ENCODE assay signal across 8 mouse cellular contexts in the genomic region with DNA sequence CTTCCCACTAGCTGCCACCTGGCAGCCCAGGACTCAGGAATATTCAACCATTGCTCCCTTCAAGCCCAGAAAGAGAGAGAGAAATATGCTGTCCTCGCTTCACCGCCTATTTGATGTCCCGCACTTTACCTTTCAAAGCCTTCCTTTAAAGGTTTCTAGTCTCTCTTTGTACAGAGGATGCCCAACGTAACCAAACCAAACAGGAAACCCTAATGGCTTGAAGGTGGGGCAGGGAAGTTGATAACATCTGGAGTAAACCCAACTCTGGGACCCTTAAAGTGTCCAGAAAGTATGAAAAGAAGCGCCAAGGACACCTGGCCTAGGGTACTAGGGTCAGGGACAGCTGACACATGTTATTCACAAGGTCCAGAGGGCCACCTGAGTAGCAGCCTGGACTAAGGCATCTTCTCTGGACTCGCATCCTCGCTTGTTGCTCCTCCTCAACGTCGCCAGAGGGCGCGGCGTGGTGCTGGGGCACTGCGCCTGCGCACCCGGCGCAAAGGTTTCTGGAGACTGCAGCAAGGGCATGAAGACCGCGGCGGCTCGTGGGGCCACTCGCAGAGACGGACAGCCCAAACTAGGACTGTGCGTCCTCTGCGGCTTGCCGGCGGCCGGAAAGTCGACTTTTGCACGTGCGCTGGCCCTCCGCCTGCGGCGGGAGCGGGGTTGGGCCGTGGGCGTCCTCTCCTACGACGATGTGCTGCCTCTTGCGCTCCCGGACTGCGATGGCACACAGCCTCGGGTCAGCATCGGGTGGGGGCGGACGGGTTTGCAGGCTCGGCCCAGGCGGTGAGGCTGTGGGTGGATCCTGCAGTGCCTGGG. TPM values are rescaled to one million over a fixed set of nuclear protein-coding genes. Genes with fewer than 3 reads are reported as not detected.
DNase-seq lines count a peak whose midpoint lies in the region; ATAC-seq and TF ChIP-seq lines count a peak whose summit lies in the region.

A gene (plus strand): TSS at position 494 of the 822 bp plus-strand sequence.

- peaks cover 2 to 15% of the 10 kb centered on the region in 2 experiments; a peak in 3 of 4 replicates for H3K4me1 ChIP-seq in CH12.LX (ENCODE audit: control insufficient read depth in 1 of 2, insufficient read depth in 2 of 2)
- no peaks in the 10 kb centered on the region for H3K4me1 ChIP-seq in forebrain, embryonic 11.5 days (replicated peaks; ENCODE audit: control insufficient read depth, insufficient read depth, low read length)
- H3K4me1 ChIP-seq in heart, embryonic 16.5 days (ENCODE audit: control insufficient read depth, insufficient read depth, low read length), result peaks cover 9% of the 10 kb centered on the region
- peaks cover 24% of the 10 kb centered on the region for H3K4me1 ChIP-seq in liver, embryonic 15.5 days (replicated peaks)
- H3K4me1 ChIP-seq in neural tube, embryonic 12.5 days, result no peaks in the 10 kb centered on the region

- dilution Hi-C loops in CH12.LX (cut with MboI; ENCODE audit: extremely low pct_ligation_motif_present, extremely low pct_unique_long_range_greater_than_20kb, low sequenced_read_pairs), result no loop called here

- H3K9ac ChIP-seq in CH12.LX (ENCODE audit: insufficient read depth, low read depth), result peak within 1 kb of the TSS; percentile 70
- peak within 1 kb of the TSS; percentile 96 for H3K9ac ChIP-seq in forebrain, embryonic 11.5 days (ENCODE audit: low read length)
- H3K9ac ChIP-seq in heart, embryonic 16.5 days (ENCODE audit: low read length), result peak within 1 kb of the TSS; percentile 95
- peak within 1 kb of the TSS; percentile 78 for H3K9ac ChIP-seq in liver, embryonic 15.5 days
- peak within 1 kb of the TSS; percentile 91 for H3K9ac ChIP-seq in neural tube, embryonic 12.5 days

- TF ChIP-seq EP300 in CH12.LX (IDR thresholded peaks at IDR 0.05; ENCODE audit: low read length), result no peak

- peak; percentile 83 for DNase-seq in CH12.LX (ENCODE audit: extremely low read depth)
- DNase-seq in c-Kit-positive CD71-positive TER-119-negative erythroid progenitor cells, embryonic 14.5 days (ENCODE audit: low read depth), result peak; percentile 83
- peak; percentile 94 for DNase-seq in forebrain, embryonic 11.5 days (ENCODE audit: low spot score)
- peak; percentile 90 to 93 for DNase-seq in kidney, postnatal 36 days
- DNase-seq in telencephalon, adult 2 months (ENCODE audit: low read depth, low spot score), result peak; percentile 81

- no peak; the same call in 1 of the 2 replicates for TF ChIP-seq RAD21 in CH12.LX (IDR thresholded peaks at IDR 0.05; ENCODE audit: low read depth, low read length)

- no peaks in the 10 kb centered on the region for H3K79me2 ChIP-seq in CH12.LX (replicated peaks; ENCODE audit: control insufficient read depth, extremely low read depth, insufficient read depth, poor library complexity, severe bottlenecking)

- H3K4me2 ChIP-seq in CH12.LX (ENCODE audit: insufficient read depth, low read depth, poor library complexity, severe bottlenecking), result peak within 1 kb of the TSS; percentile 55
- H3K4me2 ChIP-seq in forebrain, embryonic 11.5 days (ENCODE audit: low read depth, low read length, severe bottlenecking), result peak within 1 kb of the TSS; percentile 82
- H3K4me2 ChIP-seq in heart, embryonic 16.5 days (ENCODE audit: low read depth, low read length), result peak within 1 kb of the TSS; percentile 78
- H3K4me2 ChIP-seq in liver, embryonic 15.5 days, result peak within 1 kb of the TSS; percentile 97
- H3K4me2 ChIP-seq in neural tube, embryonic 12.5 days (replicated peaks), result peak within 1 kb of the TSS; percentile 83

- peak within 1 kb of the TSS; percentile 61 to 88 (median 79) for H3K4me3 ChIP-seq in CH12.LX (replicated peaks in 1 of 3; ENCODE audit: low read depth in 2 of 3, low read length in 2 of 3, poor library complexity in 1 of 3)
- H3K4me3 ChIP-seq in forebrain, embryonic 11.5 days (ENCODE audit: low read depth, low read length), result peak within 1 kb of the TSS; percentile 73
- H3K4me3 ChIP-seq in heart, embryonic 16.5 days (ENCODE audit: low read length), result peak within 1 kb of the TSS; percentile 86
- H3K4me3 ChIP-seq in liver, embryonic 15.5 days (replicated peaks), result peak within 1 kb of the TSS; percentile 84
- peak within 1 kb of the TSS; percentile 69 for H3K4me3 ChIP-seq in neural tube, embryonic 12.5 days

- peak; percentile 95 for ATAC-seq in forebrain, embryonic 11.5 days (replicated peaks; ENCODE audit: low FRiP score)
- peak; percentile 96 for ATAC-seq in heart, embryonic 16.5 days (replicated peaks; ENCODE audit: extremely low read depth, insufficient read depth, low FRiP score)
- ATAC-seq in liver, embryonic 15.5 days (ENCODE audit: insufficient read depth), result peak; percentile 95
- peak; percentile 96 for ATAC-seq in neural tube, embryonic 12.5 days (ENCODE audit: low FRiP score, low read depth)

- no peaks in the 10 kb centered on the region for H3K9me3 ChIP-seq in CH12.LX (replicated peaks; ENCODE audit: low read length)
- no peaks in the 10 kb centered on the region for H3K9me3 ChIP-seq in forebrain, embryonic 11.5 days (ENCODE audit: control insufficient read depth, low read length)
- H3K9me3 ChIP-seq in heart, embryonic 16.5 days (replicated peaks; ENCODE audit: control insufficient read depth, low read length), result no peaks in the 10 kb centered on the region
- no peaks in the 10 kb centered on the region for H3K9me3 ChIP-seq in liver, embryonic 15.5 days (replicated peaks)
- H3K9me3 ChIP-seq in neural tube, embryonic 12.5 days, result no peaks in the 10 kb centered on the region

- peaks cover 7% of the 10 kb centered on the region for H3K27me3 ChIP-seq in CH12.LX (replicated peaks)
- H3K27me3 ChIP-seq in forebrain, embryonic 11.5 days (ENCODE audit: control insufficient read depth, insufficient read depth, low read length), result no peaks in the 10 kb centered on the region
- H3K27me3 ChIP-seq in heart, embryonic 16.5 days (ENCODE audit: control insufficient read depth, insufficient read depth, low read length), result no peaks in the 10 kb centered on the region
- peaks cover 7% of the 10 kb centered on the region for H3K27me3 ChIP-seq in liver, embryonic 15.5 days
- no peaks in the 10 kb centered on the region for H3K27me3 ChIP-seq in neural tube, embryonic 12.5 days (replicated peaks)

- peak; percentile 95 for TF ChIP-seq POLR2A in CH12.LX (IDR thresholded peaks at IDR 0.05; ENCODE audit: low read depth, low read length)

- peaks cover 0 to 16% of the 10 kb centered on the region in 2 experiments for H3K36me3 ChIP-seq in CH12.LX (replicated peaks in 1 of 2; ENCODE audit: control insufficient read depth in 1 of 2, insufficient read depth in 1 of 2, low read length in 1 of 2)
- no peaks in the 10 kb centered on the region; the same call in 1 of the 2 replicates for H3K36me3 ChIP-seq in forebrain, embryonic 11.5 days (ENCODE audit: control insufficient read depth, insufficient read depth, low read length)
- H3K36me3 ChIP-seq in heart, embryonic 16.5 days (ENCODE audit: control insufficient read depth, insufficient read depth), result 0 out of 2 replicates have a peak, but pooled peaks cover 2% of the 10 kb centered on the region
- no peaks in the 10 kb centered on the region for H3K36me3 ChIP-seq in liver, embryonic 15.5 days (replicated peaks)
- H3K36me3 ChIP-seq in neural tube, embryonic 12.5 days, result peaks cover 6% of the 10 kb centered on the region; the same call in 1 of the 2 replicates

- TF ChIP-seq CTCF in CH12.LX (conservative IDR thresholded peaks at IDR 0.05 in 1 of 2, IDR thresholded peaks at IDR 0.05 in 1 of 2; ENCODE audit: low read depth in 2 of 2, low read length in 2 of 2), result peak; percentile 19 to 80; a peak in 2 of 4 replicates

- peak within 1 kb of the TSS; percentile 34; the same call in 1 of the 2 replicates for H3K27ac ChIP-seq in CH12.LX (ENCODE audit: insufficient read depth, low read depth)
- H3K27ac ChIP-seq in forebrain, embryonic 11.5 days (ENCODE audit: low read depth, low read length), result peak within 1 kb of the TSS; percentile 68
- H3K27ac ChIP-seq in heart, embryonic 16.5 days (ENCODE audit: low read length), result peak within 1 kb of the TSS; percentile 99
- H3K27ac ChIP-seq in liver, embryonic 15.5 days (replicated peaks), result peak within 1 kb of the TSS; percentile 93
- peak within 1 kb of the TSS; percentile 77 for H3K27ac ChIP-seq in neural tube, embryonic 12.5 days

- 5% methylated on average over 47 of the region's 47 CpGs for WGBS in forebrain, embryonic 11.5 days
- 4% methylated on average over 47 of the region's 47 CpGs for WGBS in heart, embryonic 16.5 days
- 1% methylated on average over 47 of the region's 47 CpGs for WGBS in liver, embryonic 15.5 days (ENCODE audit: insufficient replicate concordance)
- WGBS in neural tube, embryonic 12.5 days, result 5% methylated on average over 47 of the region's 47 CpGs

- in situ Hi-C loops in CH12.LX (cut with MboI; ENCODE audit: low pct_ligation_motif_present, low pct_unique_long_range_greater_than_20kb, low sequenced_read_pairs), result no loop called here

TF ChIP-seq in CH12.LX, 34 proteins besides CTCF, POLR2A, EP300 and RAD21 (continues in another document):
- TF ChIP-seq TCF12 (IDR thresholded peaks at IDR 0.05; ENCODE audit: low read depth, low read length), result peak; percentile 79; the same call in 1 of the 2 replicates
- TF ChIP-seq ELF1 (IDR thresholded peaks at IDR 0.05; ENCODE audit: low read depth, low read length), result 0 out of 2 replicates have a peak, but pooled peaks have one; percentile 29
- peak; percentile 67; the same call in 1 of the 2 replicates for TF ChIP-seq ZMIZ1 (IDR thresholded peaks at IDR 0.05; ENCODE audit: low read depth, low read length)
- TF ChIP-seq SIN3A (IDR thresholded peaks at IDR 0.05; ENCODE audit: low read length), result no peak
- TF ChIP-seq MXI1 (IDR thresholded peaks at IDR 0.05; ENCODE audit: low read depth, low read length), result peak; percentile 59
- TF ChIP-seq NELFE (IDR thresholded peaks at IDR 0.05; ENCODE audit: low read depth, low read length), result peak; percentile 92
- peak; percentile 97 for TF ChIP-seq NRF1 (IDR thresholded peaks at IDR 0.05; ENCODE audit: low read depth, low read length)
- peak; percentile 58 for TF ChIP-seq SMC3 (IDR thresholded peaks at IDR 0.05; ENCODE audit: low read depth, low read length)
- peak; percentile 54; the same call in 1 of the 2 replicates for TF ChIP-seq TBP (conservative IDR thresholded peaks at IDR 0.05; ENCODE audit: low read depth, low read length)
- peak; percentile 64 for TF ChIP-seq HCFC1 (IDR thresholded peaks at IDR 0.05; ENCODE audit: low read depth, low read length)
- peak; percentile 46; the same call in 1 of the 2 replicates for TF ChIP-seq BHLHE40 (IDR thresholded peaks at IDR 0.05; ENCODE audit: low read depth, low read length)
- peak; percentile 90 for TF ChIP-seq UBTF (IDR thresholded peaks at IDR 0.05; ENCODE audit: low read depth, low read length)

RNA-seq across cellular contexts. Expression of the gene that starts here (rescaled TPM):
- total RNA-seq in CH12.LX (2012; rRNA removed) (23.3 and 29.1 TPM in 2 replicates), CH12.LX (2014; rRNA removed) (32.0 and 42.3 TPM in 2 replicates)
- 21.5 and 21.9 TPM in 2 replicates for polyA plus RNA-seq in CH12.LX (2012; ENCODE audit: insufficient read length, low read depth)
- polyA plus RNA-seq in forebrain, embryonic 11.5 days (2014; fragmentation: Nextera tagmentation; extraction: Ambion mirVana), result 54.4 and 57.3 TPM in 2 replicates
- 87.1 and 95.5 TPM in 2 replicates for polyA plus RNA-seq in heart, embryonic 16.5 days (2015; fragmentation: Nextera tagmentation; extraction: Ambion mirVana)
- 19.1 and 19.9 TPM in 2 replicates for polyA plus RNA-seq in liver, embryonic 15.5 days (2015; fragmentation: Nextera tagmentation; extraction: Ambion mirVana)
- polyA plus RNA-seq in neural tube, embryonic 12.5 days (2016; fragmentation: Nextera tagmentation; extraction: Ambion mirVana), result 47.5 and 49.6 TPM in 2 replicates

Comparison
In these comparisons a context has a peak if more than half of its experiments do, and no peak if none do; other contexts are left out.
1. Peak in every context shown above with its lines: DNase-seq, ATAC-seq, H3K4me3 ChIP-seq and H3K27ac ChIP-seq.
2. H3K27ac ChIP-seq: peak in every context shown above with its lines; median percentile 99 in heart, embryonic 16.5 days; 93 in liver, embryonic 15.5 days; 77 in neural tube, embryonic 12.5 days; 68 in forebrain, embryonic 11.5 days; 34 in CH12.LX.